Mouse (Mus musculus): ENCODE measurements at regions not wholly inside any gene's neighbourhood (a gene's known extent, or its start where the extent isn't known, plus 50 kb on each side); places are given as distances from the start of the nearest gene placed in this dataset.

DNA sequence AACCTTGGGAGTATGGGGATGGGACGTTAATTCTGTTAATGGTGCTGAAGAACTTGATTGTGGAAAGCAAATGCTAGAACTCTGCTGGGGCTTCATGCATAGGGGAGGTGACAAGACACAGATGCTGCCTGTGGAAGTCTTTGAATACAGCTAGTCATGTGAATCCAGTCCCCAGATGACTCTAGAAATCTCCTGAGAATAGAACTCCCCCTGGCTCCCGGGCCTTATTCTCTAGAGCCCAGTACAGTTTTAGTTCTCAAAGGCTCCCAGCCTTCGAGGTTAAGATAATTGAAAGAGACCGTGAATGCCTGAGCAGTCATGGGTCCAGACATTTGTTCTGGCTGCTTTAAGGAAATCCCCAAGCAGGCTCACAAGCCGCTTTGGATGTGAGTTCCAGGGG lies 499.9 kb upstream of the Vstm2b start:
- no peak for DNase-seq (ENCODE audit: low spot score in 2 of 2)

DNA sequence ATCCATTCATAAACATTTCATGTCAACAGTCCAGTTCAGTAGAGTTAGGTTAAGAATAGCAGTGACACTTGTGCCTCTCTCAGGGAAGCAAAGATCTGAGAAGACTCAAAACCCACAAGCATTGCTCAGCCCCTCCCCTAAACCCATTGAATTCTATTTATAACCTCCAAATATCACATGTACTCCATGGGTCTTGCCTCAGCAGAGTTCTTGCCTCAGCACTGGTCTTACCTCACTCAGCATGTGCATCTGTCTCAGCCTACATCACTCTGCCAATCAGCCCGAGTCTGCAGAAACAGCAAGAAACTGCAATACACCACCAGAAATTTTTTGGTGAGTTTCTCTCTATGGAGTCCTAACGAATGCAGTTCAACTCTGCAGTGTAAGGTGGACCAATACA lies 478.8 kb upstream of the Vstm2b start:
- DNase-seq (ENCODE audit: low spot score in 2 of 2), result no peak

DNA sequence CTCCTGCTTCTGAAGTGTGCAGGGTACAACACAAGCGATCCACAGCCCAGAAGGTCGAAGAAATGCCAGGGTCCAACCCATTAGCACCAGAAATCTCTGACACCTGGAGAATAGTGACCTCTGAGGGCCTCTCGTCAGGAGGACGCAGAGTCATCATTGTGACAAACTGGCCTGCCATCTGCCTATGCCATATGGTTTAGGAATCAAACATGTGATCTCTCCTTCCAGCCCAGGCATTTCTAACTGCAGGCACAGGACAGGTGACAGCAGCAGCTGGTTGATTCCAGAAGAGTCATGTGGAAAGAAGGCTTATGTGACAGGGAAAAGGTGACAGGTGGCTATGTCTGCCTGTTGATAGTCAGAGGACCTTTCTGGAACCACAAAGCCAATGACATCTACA lies 476.0 kb upstream of the Vstm2b start:
- DNase-seq (ENCODE audit: low spot score in 2 of 2), result no peak

DNA sequence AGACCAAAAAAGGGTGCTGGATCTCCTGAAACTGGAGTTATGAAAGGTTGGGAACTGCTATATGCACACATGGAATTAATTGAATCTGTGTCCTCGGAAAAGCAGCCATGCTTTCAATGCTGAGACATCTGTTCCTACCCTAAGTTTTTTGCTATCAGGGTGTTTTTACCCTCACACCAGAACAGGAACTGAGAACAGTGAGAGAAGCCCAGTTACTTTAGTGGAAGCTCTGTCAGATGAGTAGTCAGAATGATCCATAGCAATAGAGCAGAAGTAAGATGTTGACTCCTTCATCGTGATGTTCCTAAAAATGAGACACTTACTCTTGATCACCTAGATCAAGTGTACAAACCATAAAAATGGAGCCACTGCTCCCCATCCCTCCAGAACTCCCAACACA lies 468.7 kb upstream of the Vstm2b start:
- DNase-seq (ENCODE audit: low spot score in 2 of 2), result no peak

DNA sequence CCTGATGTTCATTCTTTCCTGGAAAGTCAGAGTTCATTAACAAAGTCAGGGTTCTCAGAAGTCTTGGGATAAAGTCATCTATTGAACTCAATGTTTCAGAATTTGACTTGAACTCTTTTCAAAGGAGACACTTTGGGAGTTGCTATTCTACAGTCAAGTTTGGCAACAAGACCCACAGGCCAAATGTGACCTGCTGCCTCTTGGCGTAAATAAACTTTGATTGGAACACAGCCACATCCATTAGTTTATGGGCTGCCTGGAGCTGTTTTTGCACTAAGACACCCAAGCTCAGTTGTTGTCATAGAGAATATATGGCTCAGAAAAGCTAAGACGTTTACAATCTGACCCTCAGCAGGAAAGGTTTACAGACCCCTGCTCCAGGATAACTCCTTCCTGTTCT lies 464.2 kb upstream of the Vstm2b start:
- no peak for DNase-seq (ENCODE audit: low spot score in 2 of 2)

DNA sequence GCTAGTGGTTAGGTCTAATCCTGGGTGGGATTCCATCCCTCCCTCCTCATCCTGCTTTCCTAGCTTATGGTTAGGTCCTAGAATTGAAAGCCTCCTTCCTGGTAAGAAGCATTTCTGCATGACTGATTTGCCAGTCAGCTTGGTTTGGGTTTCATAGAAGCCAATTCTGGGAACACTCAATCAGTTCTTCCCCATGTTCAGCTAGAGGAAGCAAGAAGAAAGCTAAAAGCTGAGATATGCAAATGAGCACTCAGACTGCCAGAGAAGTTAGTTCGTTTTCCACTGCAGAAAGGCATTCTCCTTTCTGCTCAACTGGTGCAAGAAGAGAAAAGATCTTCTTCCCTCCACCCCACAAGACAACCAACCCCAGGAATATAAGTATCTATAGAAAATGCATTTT lies 457.0 kb upstream of the Vstm2b start:
- DNase-seq (ENCODE audit: low spot score in 2 of 2), result no peak

DNA sequence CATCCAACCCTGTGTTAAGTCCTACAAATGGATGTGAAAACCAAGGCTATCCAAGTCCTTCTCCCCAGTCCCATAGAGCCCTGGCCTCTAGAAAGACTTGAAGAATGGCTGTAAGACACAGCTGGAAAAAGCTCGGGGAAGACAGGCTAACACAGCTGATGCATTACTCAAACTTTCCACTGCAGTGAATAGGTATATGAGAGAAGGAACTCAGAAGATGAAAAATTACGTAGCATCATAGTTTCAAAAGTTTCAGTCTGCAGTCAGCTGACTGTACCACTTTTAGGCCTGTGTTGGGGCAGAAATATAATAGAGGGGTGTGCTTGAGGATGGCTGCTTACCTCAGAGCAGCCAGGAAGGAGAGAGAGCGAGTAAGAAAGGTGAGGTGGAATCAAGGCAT lies 456.3 kb upstream of the Vstm2b start:
- DNase-seq (ENCODE audit: low spot score in 2 of 2), result no peak

DNA sequence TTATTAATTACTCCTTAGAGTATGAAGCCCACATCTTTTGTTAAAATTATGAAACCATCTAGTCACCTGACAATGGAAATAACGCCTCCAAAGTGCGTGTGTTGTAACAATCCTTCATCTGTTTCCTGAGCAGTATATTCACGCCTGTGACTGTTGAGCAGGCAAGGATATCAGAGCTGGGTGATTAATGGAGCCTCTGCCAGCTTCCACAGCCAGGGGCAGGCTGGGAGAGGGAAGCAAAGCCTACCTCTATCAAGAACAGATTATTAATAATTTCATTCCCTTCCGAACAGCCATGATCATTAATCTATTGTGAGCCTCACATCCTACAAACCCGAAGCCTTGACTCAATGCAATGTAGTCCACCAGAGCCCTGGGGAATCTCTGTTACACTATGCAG lies 431.7 kb upstream of the Vstm2b start:
- DNase-seq (ENCODE audit: low spot score in 2 of 2), result no peak

DNA sequence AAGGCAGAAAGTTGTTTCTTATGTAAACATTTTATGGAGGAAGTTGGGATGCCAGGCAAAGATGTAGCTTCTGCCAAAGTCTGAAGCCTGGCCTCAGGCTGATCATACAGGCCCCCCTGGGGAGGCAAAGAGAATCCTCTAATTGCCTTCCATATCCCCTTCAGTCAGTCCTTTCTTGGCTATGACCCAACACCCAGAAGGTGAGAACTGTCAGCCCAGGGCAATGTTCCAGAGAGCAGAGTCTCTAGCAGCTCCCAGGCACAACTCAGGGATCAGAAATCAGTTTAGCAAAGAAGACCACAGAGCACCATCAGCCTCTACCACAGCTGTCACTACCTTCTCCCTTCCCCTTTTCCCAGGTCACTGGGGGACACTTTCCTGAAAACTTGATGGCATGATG lies 410.9 kb upstream of the Vstm2b start:
- no peak for DNase-seq (ENCODE audit: low spot score in 2 of 2)

DNA sequence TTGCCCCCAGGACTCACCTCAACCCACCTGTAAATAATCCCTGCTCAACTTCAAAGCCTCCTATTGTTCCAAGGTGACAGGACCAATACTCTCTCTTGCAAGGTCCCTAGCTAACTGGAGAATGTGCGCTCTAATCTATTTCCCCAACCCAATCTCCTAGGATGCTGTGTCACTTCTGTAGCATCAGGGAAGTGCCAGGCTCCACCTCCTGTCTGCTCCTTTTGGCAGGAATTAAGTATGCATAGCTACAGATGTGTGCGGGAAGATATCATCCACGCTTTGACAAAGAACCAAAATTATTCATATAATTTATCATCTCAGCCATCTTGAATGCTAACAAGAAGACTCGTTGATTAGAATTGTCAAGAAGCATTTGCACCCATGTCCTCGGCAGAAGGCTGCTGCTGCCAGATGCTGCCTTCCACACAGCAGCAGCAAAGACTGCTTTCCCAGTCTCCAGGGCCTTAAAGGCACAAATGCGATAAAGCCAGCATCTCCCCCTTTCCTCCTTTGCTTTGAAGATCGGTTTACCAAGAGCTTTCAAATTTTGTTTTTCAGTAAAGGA lies 375.3 kb upstream of the Vstm2b start:
- DNase-seq (ENCODE audit: low spot score in 2 of 2), result no peak

DNA sequence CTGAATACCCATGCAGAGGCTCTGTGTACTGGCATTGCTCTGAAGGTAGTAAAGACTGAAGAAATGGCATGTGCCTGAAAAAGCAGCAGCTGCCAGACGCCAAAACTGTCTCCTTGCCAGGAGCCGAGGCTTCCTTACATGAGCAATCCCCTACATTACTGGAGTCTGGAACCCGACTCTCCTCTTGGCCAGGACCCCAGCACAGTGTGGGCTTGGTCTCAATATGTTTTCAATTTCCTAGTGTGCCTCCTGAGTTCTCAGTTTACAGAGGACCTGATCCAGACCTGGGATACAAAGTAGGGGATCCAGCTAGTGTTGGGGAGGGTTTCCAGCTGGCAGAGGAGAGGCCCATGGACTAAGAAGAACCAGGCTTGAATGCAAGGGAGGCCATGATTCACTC lies 361.5 kb upstream of the Vstm2b start:
- peak in 1 of 2 experiments; percentile 33 for DNase-seq (ENCODE audit: low spot score in 2 of 2)

DNA sequence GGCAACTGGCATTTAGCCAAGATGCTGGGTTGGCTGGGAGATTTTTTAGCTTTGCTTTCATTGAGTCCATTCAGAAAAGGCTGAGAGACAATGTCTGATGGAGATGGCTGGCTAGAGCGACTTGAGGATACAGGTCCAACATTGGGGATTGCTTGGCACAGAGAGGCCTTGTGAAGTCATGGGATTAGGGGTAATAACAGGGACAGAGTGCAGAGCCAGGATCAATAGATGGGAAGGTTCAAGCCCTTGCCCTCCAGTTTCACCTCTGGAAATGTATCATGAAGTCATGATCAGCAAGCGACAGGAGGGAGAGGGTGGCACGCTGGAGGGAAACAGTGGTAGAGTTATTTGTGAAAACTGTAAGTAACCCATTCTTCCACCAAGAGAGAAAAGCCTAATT lies 360.5 kb upstream of the Vstm2b start:
- no peak for DNase-seq (ENCODE audit: low spot score in 2 of 2)

DNA sequence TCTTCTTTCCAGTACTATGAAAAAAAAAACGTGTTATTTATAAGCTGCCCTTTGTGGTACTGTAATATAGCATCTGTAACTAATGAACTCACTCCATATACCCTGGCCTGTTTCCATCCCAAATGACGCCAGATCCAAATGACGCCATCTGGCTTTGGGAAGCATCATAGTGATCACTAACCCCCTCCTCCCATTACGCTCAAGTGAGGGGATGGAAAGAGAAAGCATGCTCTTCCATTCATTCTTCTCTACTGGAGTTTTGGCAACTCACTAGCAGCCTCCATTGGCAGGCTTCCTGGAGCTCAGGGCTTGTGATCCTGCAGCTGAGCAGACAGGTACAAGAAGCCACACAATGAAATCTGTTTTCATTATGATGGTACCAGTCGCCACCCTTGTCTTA lies 358.3 kb upstream of the Vstm2b start:
- DNase-seq (ENCODE audit: low spot score in 2 of 2), result peak in 1 of 2 experiments; percentile 34

DNA sequence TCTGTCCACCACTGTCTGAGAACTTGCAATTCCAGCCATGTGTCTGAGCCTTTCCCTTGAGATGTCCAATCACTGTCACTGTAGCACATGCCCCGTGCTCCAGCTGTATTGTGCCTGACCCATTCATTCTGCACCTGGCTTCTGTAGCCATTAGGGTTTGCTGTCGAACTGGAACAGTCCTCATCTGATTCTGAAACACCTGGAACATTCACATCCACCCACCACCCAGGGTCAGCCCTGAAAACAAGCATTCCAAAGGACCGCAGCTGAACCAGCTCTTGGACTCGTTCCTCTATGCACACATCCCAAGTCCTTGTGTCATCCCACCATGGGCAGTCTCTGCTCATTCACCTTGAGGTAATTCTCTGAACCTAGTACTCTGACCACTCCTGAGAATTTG lies 356.8 kb upstream of the Vstm2b start:
- DNase-seq (ENCODE audit: low spot score in 2 of 2), result no peak

DNA sequence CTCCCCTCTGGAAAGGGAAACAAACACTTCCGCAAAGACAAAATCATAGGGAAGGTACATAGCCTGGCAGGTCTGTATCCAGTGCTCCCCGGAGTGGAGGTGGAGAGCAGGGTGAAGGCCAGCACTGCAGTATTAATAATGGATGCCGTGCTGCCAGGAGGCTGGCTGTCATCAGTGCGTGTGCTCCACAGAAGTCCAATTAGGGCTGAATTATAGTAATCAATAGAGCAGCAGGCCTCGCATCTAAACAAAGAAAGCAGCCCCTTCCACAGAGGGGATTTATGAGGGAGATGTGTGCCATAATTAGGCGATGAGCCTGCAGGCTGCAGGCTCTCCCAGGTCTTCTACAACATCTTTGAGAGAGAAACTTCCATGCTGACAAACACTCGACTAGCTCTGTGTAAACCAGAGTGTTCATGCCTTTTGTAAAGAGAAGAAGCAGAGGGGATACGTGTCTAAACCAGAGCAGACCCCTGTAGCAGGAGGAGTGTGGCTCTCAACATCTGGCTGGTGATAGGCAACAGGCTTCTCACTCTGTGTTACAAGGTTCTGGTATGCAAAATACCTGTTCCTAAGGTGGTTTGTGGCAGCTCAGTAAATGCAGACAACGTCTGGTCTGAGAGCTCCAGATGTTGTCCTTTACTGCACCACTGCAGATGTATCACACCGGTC lies 334.5 kb upstream of the Vstm2b start:
- DNase-seq (ENCODE audit: low spot score in 2 of 2), result no peak

DNA sequence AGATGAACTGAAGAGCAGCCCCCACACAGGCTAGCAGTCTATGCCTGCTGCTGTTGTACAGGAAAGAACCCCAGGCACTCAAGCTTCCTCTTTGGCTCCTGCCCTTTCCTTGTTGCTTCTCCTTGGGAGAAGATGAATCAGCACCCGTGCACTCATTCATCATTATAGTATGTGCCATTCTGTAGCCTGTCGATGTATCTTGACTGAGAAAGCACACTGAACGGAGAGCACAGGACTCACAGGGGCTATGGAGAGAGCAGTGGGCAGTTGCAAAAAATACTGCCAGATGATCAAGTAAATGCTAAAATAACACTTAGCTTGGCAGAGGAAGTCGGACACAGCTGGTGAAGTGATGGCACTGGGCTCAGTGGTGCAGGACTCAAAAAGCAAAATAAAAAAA lies 322.2 kb upstream of the Vstm2b start:
- no peak for DNase-seq (ENCODE audit: low spot score in 2 of 2)

DNA sequence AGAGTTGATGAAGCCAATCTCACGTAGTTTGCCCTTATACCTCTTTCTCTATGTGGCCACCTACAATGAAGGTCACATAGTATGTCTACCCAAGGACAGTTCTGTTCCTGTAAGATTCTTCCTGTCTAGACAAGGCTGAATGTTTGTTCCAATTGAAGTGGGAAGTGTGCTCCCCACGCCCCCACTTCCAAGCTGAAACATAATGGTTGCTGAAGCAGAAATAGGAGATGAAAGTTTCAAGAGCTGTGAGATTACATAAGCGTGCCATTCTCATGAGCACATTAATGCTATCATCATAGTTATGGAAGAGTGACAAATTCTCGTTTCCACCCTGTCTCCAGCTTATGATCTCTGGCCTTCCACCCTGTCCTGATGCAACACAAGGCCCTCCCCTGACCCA lies 320.8 kb upstream of the Vstm2b start:
- DNase-seq (ENCODE audit: low spot score in 2 of 2), result no peak

DNA sequence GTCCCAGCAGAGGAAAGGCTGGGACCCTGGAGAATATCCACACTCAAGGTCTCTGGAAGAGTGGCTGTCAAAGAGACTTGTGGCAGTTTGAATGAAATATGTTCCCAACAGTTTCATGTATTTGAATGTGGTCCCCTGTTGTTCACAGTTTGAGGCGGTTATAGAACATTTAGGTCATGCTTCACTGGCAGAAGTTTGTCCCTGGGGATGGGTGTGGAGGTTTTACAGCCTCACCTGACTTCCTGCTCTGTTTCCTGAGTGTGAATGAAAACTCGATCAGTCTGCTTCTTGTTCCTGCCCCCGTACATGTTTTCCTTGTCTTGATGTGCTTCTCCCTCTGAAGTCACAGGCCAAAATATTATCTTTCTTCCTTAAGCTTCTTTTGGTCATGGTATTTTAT lies 277.4 kb upstream of the Vstm2b start:
- DNase-seq (ENCODE audit: low spot score in 2 of 2), result no peak

DNA sequence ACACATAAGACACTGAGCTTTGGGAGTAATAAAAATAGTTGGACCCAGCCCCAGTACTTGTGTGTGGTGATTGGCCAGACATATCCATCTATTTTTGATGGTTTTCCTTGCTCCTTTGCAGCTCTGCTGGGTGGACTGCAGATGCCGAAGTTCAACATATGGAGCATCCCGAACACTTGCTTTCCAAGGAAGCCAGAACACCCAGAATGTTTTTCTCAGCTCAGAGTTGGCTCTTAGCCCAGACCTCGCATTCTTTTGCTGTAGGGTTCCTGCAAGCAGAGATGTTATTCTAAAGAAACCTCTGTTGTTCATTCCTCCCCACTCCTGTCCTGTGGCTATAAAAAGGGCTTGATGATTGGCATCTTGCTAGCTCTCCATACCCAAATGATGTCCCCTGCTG lies 275.3 kb upstream of the Vstm2b start:
- DNase-seq (ENCODE audit: low spot score in 2 of 2), result peak; percentile 13 to 45

DNA sequence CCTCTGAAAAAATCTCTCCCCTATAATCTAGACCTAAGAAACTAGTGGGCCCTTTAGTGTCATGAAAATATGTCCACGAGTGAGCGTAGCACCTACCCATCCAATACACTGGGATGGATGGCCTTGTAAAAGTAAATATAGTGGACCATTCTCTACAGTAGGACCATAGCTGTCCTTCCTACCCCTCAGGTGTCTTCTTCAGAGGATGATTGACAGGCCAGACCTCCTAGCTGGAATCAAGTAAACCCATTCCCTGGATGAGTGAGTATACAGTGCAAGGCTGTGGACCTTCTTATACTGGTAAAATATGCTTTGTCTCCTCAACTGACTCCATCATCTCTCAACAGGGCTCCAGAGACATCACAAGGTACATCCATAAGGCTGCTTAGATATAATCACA lies 274.8 kb upstream of the Vstm2b start:
- no peak for DNase-seq (ENCODE audit: low spot score in 2 of 2)

DNA sequence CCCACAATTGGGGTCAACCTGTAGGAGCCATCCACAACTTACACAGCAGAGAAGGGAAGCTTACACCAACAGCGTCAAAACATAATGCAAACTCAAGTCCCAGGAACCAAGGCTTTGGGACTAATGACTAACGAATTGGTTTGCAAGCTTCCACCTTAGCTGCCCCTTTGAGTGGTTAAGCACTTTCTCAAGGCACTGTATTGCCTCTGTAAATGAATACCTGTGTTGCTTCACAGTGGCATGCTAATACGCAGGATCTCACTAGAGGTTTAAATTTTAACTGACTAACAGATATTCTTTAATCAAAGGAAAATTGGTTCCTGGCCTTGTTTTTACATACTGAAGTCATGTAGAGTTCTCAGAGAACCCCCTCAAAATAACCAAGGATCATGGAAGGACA lies 261.8 kb upstream of the Vstm2b start:
- DNase-seq (ENCODE audit: low spot score in 2 of 2), result no peak

DNA sequence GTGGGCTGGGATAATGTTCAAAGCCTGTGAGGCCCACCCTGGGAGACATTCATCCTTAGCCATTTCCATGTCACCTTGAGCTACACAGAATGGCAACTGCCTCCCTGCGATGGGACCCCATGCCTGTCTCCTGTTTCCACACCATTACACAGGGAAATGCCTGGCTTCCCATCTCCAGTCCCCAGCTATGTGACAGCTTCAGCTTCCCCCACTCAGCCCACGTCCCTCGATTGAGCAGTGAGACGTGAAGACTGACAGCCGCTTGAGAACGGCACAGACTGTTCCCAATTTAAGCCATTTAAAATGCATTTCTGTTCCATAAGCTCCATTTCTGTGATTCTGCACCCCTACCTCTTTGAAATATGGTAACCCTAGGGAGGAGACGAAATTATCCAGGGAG lies 243.1 kb upstream of the Vstm2b start:
- peak; percentile 35 to 63 for DNase-seq (ENCODE audit: low spot score in 2 of 2)

DNA sequence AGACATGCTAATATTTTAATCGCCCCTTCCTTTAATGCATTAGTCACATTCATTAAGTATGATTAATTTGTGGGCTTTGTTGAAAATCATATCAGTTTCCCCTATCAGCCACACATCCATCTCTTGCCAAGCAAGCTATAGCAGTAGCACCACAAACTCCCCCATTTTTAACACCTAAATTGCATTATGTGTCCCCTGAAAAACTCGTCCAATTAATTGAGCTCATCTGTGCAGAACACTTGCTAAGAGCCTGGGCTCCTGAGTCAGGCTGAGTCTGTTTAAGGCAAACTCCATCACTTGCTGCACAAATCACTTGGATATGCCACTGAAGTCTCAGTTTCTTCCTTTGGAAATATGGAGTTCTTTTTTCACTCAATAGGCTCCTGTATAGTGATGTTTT lies 242.7 kb upstream of the Vstm2b start:
- no peak for DNase-seq (ENCODE audit: low spot score in 2 of 2)

DNA sequence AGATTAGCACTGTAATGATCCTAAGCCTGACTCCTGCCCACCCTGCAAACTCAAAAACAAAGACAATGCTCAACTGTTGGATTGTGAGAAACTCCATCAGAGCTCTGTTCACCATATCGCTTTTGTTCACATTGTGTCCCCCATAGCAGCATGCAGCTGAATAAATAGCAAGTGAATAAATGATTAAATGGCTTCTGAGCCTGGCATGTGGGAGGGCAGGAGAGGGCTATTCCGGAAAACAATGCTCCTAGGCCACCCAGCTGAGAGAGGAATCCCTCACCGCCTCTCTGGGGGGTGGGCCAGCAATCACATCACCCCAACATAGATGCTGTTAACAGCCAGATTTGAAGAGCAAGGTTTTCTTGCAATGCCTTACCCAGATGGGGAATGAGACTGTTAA lies 238.5 kb upstream of the Vstm2b start:
- no peak for DNase-seq (ENCODE audit: low spot score in 2 of 2)

Measured in layer of hippocampus, postnatal 14 days (tissue).